Mouse (Mus musculus): ENCODE measurements around the gene Noc4l. TPM values are rescaled to one million over a fixed set of nuclear protein-coding genes. Genes with fewer than 3 reads are reported as not detected.

Noc4l gene
- total RNA-seq (2021): 10 to 100 TPM; 27.4 to 30.7 TPM
- long read RNA-seq, experiment 1, transcript Noc4l-201 (15 exons, 2,075 nt): major isoform, 26 of 33 reads
- long read RNA-seq, experiment 1, partial matches to known transcripts: 2 of 33 reads
- long read RNA-seq, experiment 1, other reads (novel, unspliced or antisense): 5 of 33 reads
- long read RNA-seq, experiment 2, transcript Noc4l-201 (15 exons, 2,075 nt): major isoform, 34 of 40 reads
- long read RNA-seq, experiment 2, partial matches to known transcripts: 3 of 40 reads
- long read RNA-seq, experiment 2, other reads (novel, unspliced or antisense): 3 of 40 reads

- DNase-seq (ENCODE audit: low spot score in 2 of 2): peak; percentile 94 to 96
Measured at GRCm38 (mm10) chr5:110652719-110653648, at the start of gene Noc4l, which contains the start of gene Ddx51. Noc4l (minus strand) TSS chr5:110653417. Ddx51 (plus strand) TSS chr5:110653451.

- no peak for DNase-seq (ENCODE audit: low spot score in 2 of 2)
Measured at GRCm38 (mm10) chr5:110698617-110699016, 45.4 kb upstream of the Noc4l start.

- DNase-seq (ENCODE audit: low spot score in 2 of 2): no peak
Measured at GRCm38 (mm10) chr5:110682041-110682440, 28.8 kb upstream of the Noc4l start.

GRCm38 (mm10) chr5:110665486-110666121, 12.4 kb upstream of the Noc4l start:
- DNase-seq (ENCODE audit: low spot score in 2 of 2): no peak

GRCm38 (mm10) chr5:110664750-110665269, 11.6 kb upstream of the Noc4l start:
- no peak for DNase-seq (ENCODE audit: low spot score in 2 of 2)

- DNase-seq (ENCODE audit: low spot score in 2 of 2): no peak
Measured at GRCm38 (mm10) chr5:110664041-110664440, 10.8 kb upstream of the Noc4l start.

GRCm38 (mm10) chr5:110659682-110660081, 6.5 kb upstream of the Noc4l start:
- no peak for DNase-seq (ENCODE audit: low spot score in 2 of 2)

- DNase-seq (ENCODE audit: low spot score in 2 of 2): no peak
Measured at GRCm38 (mm10) chr5:110653686-110654085, 469 bp upstream of the Noc4l start.

- no peak for DNase-seq (ENCODE audit: low spot score in 2 of 2)
Measured at GRCm38 (mm10) chr5:110646377-110646776, 6.8 kb downstream of the Noc4l start.

GRCm38 (mm10) chr5:110639459-110639858, 13.8 kb downstream of the Noc4l start:
- peak; percentile 73 to 80 for DNase-seq (ENCODE audit: low spot score in 2 of 2)

- no peak for DNase-seq (ENCODE audit: low spot score in 2 of 2)
Measured at GRCm38 (mm10) chr5:110638306-110639074, 14.7 kb downstream of the Noc4l start.

- peak in 1 of 2 experiments; percentile 52 for DNase-seq (ENCODE audit: low spot score in 2 of 2)
Measured at GRCm38 (mm10) chr5:110635951-110636707, 17.1 kb downstream of the Noc4l start.

GRCm38 (mm10) chr5:110629525-110630120, 23.6 kb downstream of the Noc4l start:
- no peak for DNase-seq (ENCODE audit: low spot score in 2 of 2)

GRCm38 (mm10) chr5:110628156-110628555, 25.1 kb downstream of the Noc4l start:
- DNase-seq (ENCODE audit: low spot score in 2 of 2): no peak

GRCm38 (mm10) chr5:110627351-110627750, 25.9 kb downstream of the Noc4l start:
- DNase-seq (ENCODE audit: low spot score in 2 of 2): peak; percentile 34 to 61

- DNase-seq (ENCODE audit: low spot score in 2 of 2): no peak
Measured at GRCm38 (mm10) chr5:110624319-110624718, 28.9 kb downstream of the Noc4l start.

- no peak for DNase-seq (ENCODE audit: low spot score in 2 of 2)
Measured at GRCm38 (mm10) chr5:110619226-110619625, 34.0 kb downstream of the Noc4l start.

GRCm38 (mm10) chr5:110611435-110612158, 41.6 kb downstream of the Noc4l start:
- DNase-seq (ENCODE audit: low spot score in 2 of 2): peak in 1 of 2 experiments; percentile 83

- DNase-seq (ENCODE audit: low spot score in 2 of 2): no peak
Measured at GRCm38 (mm10) chr5:110610484-110610883, 42.7 kb downstream of the Noc4l start.
